Mouse (Mus musculus) spleen, adult 2 months (tissue): ENCODE measurements at regions not wholly inside any gene's neighbourhood (a gene's known extent, or its start where the extent isn't known, plus 50 kb on each side); places are given as distances from the start of the nearest gene placed in this dataset.

Experiments used
- CTCF ChIP-seq: fragments of 200-500 bp; IDR thresholded peaks from 2 replicates; pipeline ENCODE4 v1.5.1; 2011; ENCODE audit warnings: mild to moderate bottlenecking, inconsistent platforms; ENCODE audit not compliant: insufficient read depth, insufficient read length, insufficient replicate concordance; ENCODE audit errors: extremely low read depth
- POLR2A ChIP-seq: fragments of 200-500 bp; IDR thresholded peaks from 2 replicates; pipeline ENCODE4 v1.6.1; 2011; ENCODE audit warnings: low read depth, low read length, inconsistent platforms

- TF ChIP-seq CTCF (no peak), POLR2A (no peak)
These were observed 92.8 kb upstream of the Speer4f2 start for GRCm38 (mm10) chr5:17280203-17280602.
